ENCODE assay signal across 19 mouse cellular contexts in the genomic region with DNA sequence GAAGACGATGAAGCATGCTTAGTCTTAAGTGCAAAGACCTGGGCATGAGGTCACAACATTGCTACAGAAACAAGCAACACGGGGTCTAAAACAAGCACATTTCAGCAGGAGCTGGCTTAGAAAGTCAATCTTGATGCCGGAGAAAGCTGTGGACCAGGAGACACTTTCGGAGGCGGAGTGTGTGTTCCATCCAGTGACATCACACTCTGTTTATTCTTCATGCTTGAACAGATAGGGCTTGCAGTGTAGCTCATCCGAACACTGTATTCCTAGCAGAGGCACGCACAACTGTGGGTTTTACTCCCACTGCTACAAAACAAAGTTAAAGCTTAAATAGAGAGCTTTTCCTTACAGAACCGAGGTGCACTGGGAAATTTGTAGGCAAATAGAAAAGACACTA.
DNase-seq lines count a peak whose midpoint lies in the region; ATAC-seq lines count a peak whose summit lies in the region.
"Had no signal": no experiment of that assay in that cellular context is flagged by ENCODE, and none has a peak within 500 bp of the region (broad histone marks: within the 10 kb centered on the region; RNA-seq: fewer than 3 reads in every experiment).

No protein-coding gene starts in this region.

- no peak overlapping the region for H3K9ac ChIP-seq in forebrain, embryonic 16.5 days (replicated peaks; ENCODE audit: low read depth, low read length)
- no peak overlapping the region for H3K9ac ChIP-seq in forebrain, embryonic 14.5 days (ENCODE audit: low read length)
- H3K9ac ChIP-seq: midbrain, embryonic 12.5 days had no signal

- no peak overlapping the region for H3K4me2 ChIP-seq in forebrain, embryonic 16.5 days (ENCODE audit: low read length)
- no peak overlapping the region for H3K4me2 ChIP-seq in forebrain, embryonic 14.5 days (ENCODE audit: low read length)
- H3K4me2 ChIP-seq: heart, embryonic 11.5 days; liver, embryonic 11.5 days; midbrain, embryonic 12.5 days had no signal

- no peak for DNase-seq in forebrain, embryonic 14.5 days (ENCODE audit: low spot score)
- DNase-seq in layer of hippocampus, adult 11-12 months (ENCODE audit: low spot score): peak; percentile 49
- no peak for DNase-seq in layer of hippocampus, postnatal 25 days (ENCODE audit: extremely low spot score in 1 of 2, low spot score in 1 of 2)
- peak; percentile 59 for DNase-seq in right cerebral cortex, adult 18-20 months
- DNase-seq in right cerebral cortex, postnatal 4 days: no peak
- peak; percentile 43 for DNase-seq in right cerebral cortex, postnatal 25 days
- DNase-seq in thymus, postnatal 10 days (ENCODE audit: low spot score in 2 of 2): no peak
- DNase-seq: adrenal gland, adult 8-10 months; cerebellum, adult 11 months; kidney, adult 8-10 months; kidney, postnatal 25 days; lung, adult 2 months; lung, postnatal 36 days; thymus, adult 18-20 months had no signal

- H3K9me3 ChIP-seq in forebrain, embryonic 16.5 days (ENCODE audit: control insufficient read depth, low read length): no peaks in the 10 kb centered on the region
- no peaks in the 10 kb centered on the region for H3K9me3 ChIP-seq in forebrain, embryonic 14.5 days (replicated peaks; ENCODE audit: control insufficient read depth, low read length)
- H3K9me3 ChIP-seq: limb, embryonic 10.5 days; midbrain, embryonic 12.5 days had no signal

- peak; percentile 57; the same call in 1 of the 2 replicates for ATAC-seq in forebrain, embryonic 16.5 days
- no peak for ATAC-seq in forebrain, embryonic 14.5 days

- 88% methylated on average over 8 of the region's 8 CpGs for WGBS in forebrain, embryonic 16.5 days
- 93% methylated on average over 8 of the region's 8 CpGs for WGBS in forebrain, embryonic 14.5 days

- no peaks in the 10 kb centered on the region for H3K4me1 ChIP-seq in forebrain, embryonic 16.5 days (replicated peaks; ENCODE audit: control insufficient read depth, insufficient read depth, low read length)
- H3K4me1 ChIP-seq in forebrain, embryonic 14.5 days (ENCODE audit: control insufficient read depth, insufficient read depth, low read length): no peaks in the 10 kb centered on the region
- H3K4me1 ChIP-seq: limb, embryonic 10.5 days; midbrain, embryonic 12.5 days had no signal

- H3K4me3 ChIP-seq in forebrain, embryonic 16.5 days (replicated peaks; ENCODE audit: low read length): no peak overlapping the region
- no peak overlapping the region for H3K4me3 ChIP-seq in forebrain, embryonic 14.5 days (ENCODE audit: low read depth, low read length)
- H3K4me3 ChIP-seq: limb, embryonic 10.5 days; midbrain, embryonic 12.5 days had no signal

- no peaks in the 10 kb centered on the region for H3K36me3 ChIP-seq in forebrain, embryonic 16.5 days (ENCODE audit: control insufficient read depth, insufficient read depth)
- H3K36me3 ChIP-seq in forebrain, embryonic 14.5 days (ENCODE audit: control insufficient read depth, insufficient read depth, low read length): no peaks in the 10 kb centered on the region
- H3K36me3 ChIP-seq: limb, embryonic 10.5 days; midbrain, embryonic 12.5 days had no signal

- no peak overlapping the region for H3K27ac ChIP-seq in forebrain, embryonic 16.5 days (ENCODE audit: low read length)
- no peak overlapping the region for H3K27ac ChIP-seq in forebrain, embryonic 14.5 days (ENCODE audit: low read depth, low read length)
- H3K27ac ChIP-seq: limb, embryonic 10.5 days; midbrain, embryonic 12.5 days had no signal

- no peaks in the 10 kb centered on the region for H3K27me3 ChIP-seq in forebrain, embryonic 16.5 days (replicated peaks; ENCODE audit: control insufficient read depth, insufficient read depth, low read length)
- no peaks in the 10 kb centered on the region for H3K27me3 ChIP-seq in forebrain, embryonic 14.5 days (replicated peaks; ENCODE audit: control insufficient read depth, insufficient read depth, low read length)
- H3K27me3 ChIP-seq: midbrain, embryonic 12.5 days had no signal

Comparison
In these comparisons a context has a peak if more than half of its experiments do, and no peak if none do; other contexts are left out.
1. DNase-seq: peak in layer of hippocampus, adult 11-12 months (single experiment), right cerebral cortex, adult 18-20 months (single experiment) and right cerebral cortex, postnatal 25 days (single experiment); none in forebrain, embryonic 14.5 days (single experiment), layer of hippocampus, postnatal 25 days (0 of 2), right cerebral cortex, postnatal 4 days (single experiment) and thymus, postnatal 10 days (0 of 2).